Mouse (Mus musculus) C2C12 (cell line): ENCODE measurements around the gene Klk1b27. TPM values are rescaled to one million over a fixed set of nuclear protein-coding genes. Genes with fewer than 3 reads are reported as not detected.
"Not testable (repeated sequence)": the region's sequence is repeated elsewhere in the genome, so short reads cannot be mapped to it uniquely, and the experiment has no call there.

ENCODE experiments used
- H3K27me3 ChIP-seq: one replicate; pipeline ENCODE4 v1.6.1; 2011; ENCODE audit not compliant: control insufficient read depth, insufficient read depth, insufficient read length
- H3K36me3 ChIP-seq: one replicate; pipeline ENCODE4 v1.6.1; 2011; ENCODE audit not compliant: control insufficient read depth, insufficient read depth
- H3K4me3 ChIP-seq: one replicate; pipeline ENCODE4 v1.5.1; 2011; ENCODE audit warnings: mild to moderate bottlenecking, control low read depth; ENCODE audit not compliant: poor library complexity, insufficient read depth, severe bottlenecking
- H3K79me2 ChIP-seq: one replicate; pipeline ENCODE4 v1.6.1; 2011; ENCODE audit not compliant: control insufficient read depth, insufficient read depth
- H3K79me3 ChIP-seq: one replicate; pipeline ENCODE4 v1.6.1; 2011; ENCODE audit warnings: low read depth, control low read depth
- H3ac ChIP-seq: one replicate; pipeline ENCODE3; 2011; ENCODE audit warnings: low read depth; ENCODE audit not compliant: control insufficient read depth, insufficient read length
- MYOD1 ChIP-seq: IDR thresholded peaks from one replicate; pipeline ENCODE4 v1.6.1; 2011; ENCODE audit warnings: low read depth; ENCODE audit not compliant: control insufficient read depth, insufficient read length
- polyA plus RNA-seq: library from polyadenylated mRNA; unstranded; fragments of >200 nt; fragmentation: generic; extraction: Trizol; gene quantifications from one replicate; pipeline ENCODE4 v1.2.1, GENCODE M21; 2012; ENCODE audit warnings: missing spikeins

Gene Klk1b27
- polyA plus RNA-seq, 1 experiment = not detected

- TF ChIP-seq MYOD1 = no peak
- Histone ChIP-seq H3K4me3 (no peak overlapping the region), H3K79me2 (no peaks in the 10 kb centered on the region), H3K36me3 (no peaks in the 10 kb centered on the region), H3K27me3 (no peaks in the 10 kb centered on the region), H3K79me3 (no peaks in the 10 kb centered on the region), H3ac (no peak overlapping the region)
These were observed 44.0 kb downstream of the Klk1b27 start for GRCm38 (mm10) chr7:44096111-44096510.

GRCm38 (mm10) chr7:44102028-44102427 is 49.9 kb downstream of the Klk1b27 start, which contains the start of gene Klk1b21:
Klk1b21 (plus strand) TSS chr7:44102328.
- not testable (repeated sequence) for H3K36me3 ChIP-seq, H3K79me3 ChIP-seq

More at GRCm38 (mm10) chr7:44102028-44102427, 49.9 kb downstream of the Klk1b27 start, which contains the start of gene Klk1b21:
- H3K27me3 ChIP-seq, H3K4me3 ChIP-seq, H3K79me2 ChIP-seq, H3ac ChIP-seq: not testable (repeated sequence)

Other genes starting within 250 kb of the Klk1b27 start
- gene Klk7, start 241.0 kb upstream of the Klk1b27 start, polyA plus RNA-seq = not detected
- 1.1 TPM for gene Klk6, start 227.8 kb upstream of the Klk1b27 start, polyA plus RNA-seq
- gene Klk5, start 210.3 kb upstream of the Klk1b27 start, polyA plus RNA-seq = not detected
- gene Klk4, start 171.1 kb upstream of the Klk1b27 start, polyA plus RNA-seq = not detected
- gene Klk15, start 118.5 kb upstream of the Klk1b27 start, polyA plus RNA-seq = not detected
- not detected for gene Klk1b8, start 101.6 kb upstream of the Klk1b27 start, polyA plus RNA-seq
- gene Klk1b1, start 85.5 kb upstream of the Klk1b27 start, polyA plus RNA-seq = not detected
- gene Klk1b9, start 76.2 kb upstream of the Klk1b27 start, polyA plus RNA-seq = not detected
- gene Klk1b11, start 56.4 kb upstream of the Klk1b27 start, polyA plus RNA-seq = not detected
- gene Klk1b26, start 40.1 kb upstream of the Klk1b27 start, polyA plus RNA-seq = not detected
- not detected for gene Klk1b21, start 50.0 kb downstream of the Klk1b27 start, polyA plus RNA-seq
- 0.19 TPM for gene Klk1b22, start 60.4 kb downstream of the Klk1b27 start, polyA plus RNA-seq
- gene Klk1b16, start 84.5 kb downstream of the Klk1b27 start, polyA plus RNA-seq = not detected
- gene Klk1b24, start 135.9 kb downstream of the Klk1b27 start, polyA plus RNA-seq = not detected
- gene Klk1b3, start 145.9 kb downstream of the Klk1b27 start, polyA plus RNA-seq = not detected
- not detected for gene Klk1b4, start 155.1 kb downstream of the Klk1b27 start, polyA plus RNA-seq
- gene Klk1b5, start 163.7 kb downstream of the Klk1b27 start, polyA plus RNA-seq = not detected
- not detected for gene Klk1, start 173.1 kb downstream of the Klk1b27 start, polyA plus RNA-seq
- gene Gm36864, start 183.9 kb downstream of the Klk1b27 start, polyA plus RNA-seq = 0.06 TPM
- 0.68 TPM for gene 1700028J19Rik, start 194.4 kb downstream of the Klk1b27 start, polyA plus RNA-seq
- gene 2410002F23Rik, start 194.4 kb downstream of the Klk1b27 start, polyA plus RNA-seq = 68.9 TPM
- not detected for gene Acp4, start 205.1 kb downstream of the Klk1b27 start, polyA plus RNA-seq
- gene Gm15517, start 209.2 kb downstream of the Klk1b27 start, polyA plus RNA-seq = not detected